Mouse (Mus musculus) intestine, embryonic 16.5 days (tissue): ENCODE measurements at regions not wholly inside any gene's neighbourhood (a gene's known extent, or its start where the extent isn't known, plus 50 kb on each side); places are given as distances from the start of the nearest gene placed in this dataset.

Source experiments
- ATAC-seq: fragments of 200-750 bp; cut with Nextera tagmentation; 2 replicates; pipeline ENCODE4 v1.8.0; 2017; ENCODE audit warnings: moderate TSS enrichment, moderate library complexity
- H3K27ac ChIP-seq: fragments of 300-500 bp; sonication (generic); 2 replicates; pipeline ENCODE4 v1.5.1; 2014; ENCODE audit warnings: mild to moderate bottlenecking, low read length
- H3K27me3 ChIP-seq: fragments of 300-500 bp; sonication (generic); replicated peaks from 2 replicates; pipeline ENCODE4 v1.6.1; 2014; ENCODE audit warnings: low read length, control low read depth, mixed read lengths; ENCODE audit not compliant: control insufficient read depth, insufficient read depth
- H3K36me3 ChIP-seq: fragments of 300-500 bp; sonication (generic); 2 replicates; pipeline ENCODE4 v1.6.1; 2014; ENCODE audit warnings: low read length, control low read depth; ENCODE audit not compliant: control insufficient read depth, insufficient read depth
- H3K4me1 ChIP-seq: fragments of 300-500 bp; sonication (generic); 2 replicates; pipeline ENCODE4 v1.6.1; 2014; ENCODE audit warnings: low read length, control low read depth, mixed read lengths; ENCODE audit not compliant: control insufficient read depth, insufficient read depth
- H3K4me2 ChIP-seq: fragments of 300-500 bp; sonication (generic); 2 replicates; pipeline ENCODE4 v1.6.1; 2014; ENCODE audit warnings: low read depth, low read length, control low read depth
- H3K4me3 ChIP-seq: fragments of 300-500 bp; sonication (generic); 2 replicates; pipeline ENCODE4 v1.5.1; 2014; ENCODE audit warnings: mild to moderate bottlenecking, low read length
- H3K9ac ChIP-seq: fragments of 300-500 bp; sonication (generic); 2 replicates; pipeline ENCODE4 v1.6.1; 2014; ENCODE audit warnings: low read depth, low read length
- H3K9me3 ChIP-seq: fragments of 300-500 bp; sonication (generic); 2 replicates; pipeline ENCODE4 v1.6.1; 2016; ENCODE audit warnings: low read length, control low read depth; ENCODE audit not compliant: control insufficient read depth
- WGBS: fragments of 180-500 bp; shearing (Covaris S2); extraction: QIAGEN DNeasy Blood & Tissue Kit; methylation state at CpG from one replicate; pipeline ENCODE4 v1.1.7; 2014; 5-methylcytosine and 5-hydroxymethylcytosine counted together

DNA sequence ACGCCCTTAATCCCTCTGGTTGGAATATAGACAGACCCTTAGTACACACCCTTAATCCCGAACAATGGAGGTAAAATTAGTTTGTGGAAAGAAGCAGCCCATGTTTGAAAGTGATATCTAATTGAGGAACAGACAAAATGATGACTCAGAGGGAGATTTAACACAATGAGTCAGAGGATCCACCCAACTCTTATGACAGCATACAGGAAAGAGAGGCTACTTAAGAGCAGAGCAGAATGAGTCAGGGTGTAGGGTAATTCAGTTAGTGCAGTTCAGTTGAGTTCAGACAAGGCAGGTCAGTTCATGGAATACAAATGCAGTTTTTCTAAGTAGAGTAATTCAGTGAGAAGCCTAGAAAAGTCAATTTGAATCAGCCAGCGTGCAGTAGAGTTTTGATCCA is 382.6 kb downstream of the Fat4 start:
- ATAC-seq: no peak
- Histone ChIP-seq H3K4me1 (no peaks in the 10 kb centered on the region), H3K9ac (no peak overlapping the region), H3K9me3 (no peaks in the 10 kb centered on the region), H3K4me3 (no peak overlapping the region), H3K27ac (no peak overlapping the region), H3K36me3 (no peaks in the 10 kb centered on the region), H3K4me2 (no peak overlapping the region), H3K27me3 (no peaks in the 10 kb centered on the region)
- 90% methylated on average over 3 of the region's 3 CpGs for WGBS

DNA sequence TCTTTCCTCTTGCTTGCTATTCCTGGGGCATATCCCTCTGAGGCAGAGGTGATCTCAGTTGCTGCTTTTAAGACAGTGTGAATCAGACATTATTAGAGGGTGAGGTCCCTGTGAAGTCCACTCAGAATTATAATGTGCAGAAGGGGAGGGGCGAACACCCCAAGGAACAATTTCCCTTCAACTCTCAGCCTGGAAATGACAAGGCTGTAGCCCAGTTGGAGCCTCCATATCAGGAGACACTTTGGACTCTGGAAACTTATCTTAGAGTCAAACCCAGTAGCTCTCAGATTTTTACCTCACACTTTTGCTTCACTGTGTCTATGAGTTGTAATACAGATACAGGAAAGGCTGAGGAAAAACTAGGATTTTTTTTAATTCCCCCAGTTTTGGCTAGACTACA is 385.9 kb downstream of the Fat4 start:
- H3K9me3 ChIP-seq: no peaks in the 10 kb centered on the region
- WGBS: 91% methylated on average over 1 of the region's 1 CpGs
- no peaks in the 10 kb centered on the region for H3K27me3 ChIP-seq
- H3K36me3 ChIP-seq: no peaks in the 10 kb centered on the region
- H3K4me1 ChIP-seq: no peaks in the 10 kb centered on the region
- peak; percentile 87 for ATAC-seq
- no peak overlapping the region for H3K9ac ChIP-seq
- H3K4me2 ChIP-seq: no peak overlapping the region
- H3K4me3 ChIP-seq: no peak overlapping the region
- H3K27ac ChIP-seq: no peak overlapping the region

DNA sequence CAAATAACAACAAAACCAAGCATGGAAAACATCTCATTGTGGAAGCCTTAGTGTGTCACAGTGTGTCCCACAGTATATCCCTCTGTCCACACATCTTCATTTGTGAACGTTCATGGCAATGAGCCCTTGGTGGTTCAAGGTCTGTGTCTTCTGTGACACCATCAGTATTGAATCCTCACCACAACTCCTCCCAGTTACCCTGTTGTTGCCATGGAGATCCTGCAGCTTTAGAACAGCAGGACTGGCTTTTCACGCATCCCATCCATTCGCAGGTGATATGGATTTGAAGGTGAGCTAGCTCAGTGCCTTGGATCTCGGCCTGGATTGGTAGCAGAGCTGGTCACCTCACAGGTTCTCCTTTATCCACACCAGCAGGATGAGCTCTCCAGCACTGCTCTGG is 390.2 kb downstream of the Fat4 start:
- 85% methylated on average over 4 of the region's 4 CpGs for WGBS

DNA sequence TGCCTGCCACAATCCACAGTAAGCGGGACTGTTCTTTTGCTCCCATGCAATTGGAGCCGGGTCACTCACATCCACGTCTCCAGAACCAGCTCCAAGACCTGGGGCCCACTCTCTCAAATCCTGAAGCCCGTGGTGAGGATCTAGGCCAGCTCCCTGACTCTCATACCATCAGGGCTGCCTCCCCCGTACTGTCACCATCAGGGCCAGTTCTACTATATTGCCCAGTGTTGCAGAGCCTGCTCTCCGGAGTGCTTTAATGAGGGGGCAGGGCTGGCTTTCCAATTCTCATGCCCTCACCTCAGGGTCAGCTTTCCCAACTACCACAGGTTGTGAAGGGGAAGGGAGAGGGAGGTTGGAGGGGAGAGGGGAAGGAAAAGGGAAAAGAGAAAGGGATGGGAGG is 390.6 kb downstream of the Fat4 start:
- Histone ChIP-seq H3K36me3 (no peaks in the 10 kb centered on the region), H3K4me2 (no peak overlapping the region), H3K9ac (no peak overlapping the region), H3K4me1 (no peaks in the 10 kb centered on the region), H3K4me3 (no peak overlapping the region), H3K9me3 (no peaks in the 10 kb centered on the region), H3K27me3 (no peaks in the 10 kb centered on the region), H3K27ac (no peak overlapping the region)
- ATAC-seq: no peak
- 80% methylated on average over 6 of the region's 6 CpGs for WGBS

More for the DNA sequence above, 390.2 kb downstream of the Fat4 start:
- no peak overlapping the region for H3K27ac ChIP-seq
- H3K9me3 ChIP-seq: no peaks in the 10 kb centered on the region
- no peak overlapping the region for H3K9ac ChIP-seq
- no peak overlapping the region for H3K4me2 ChIP-seq
- H3K27me3 ChIP-seq: no peaks in the 10 kb centered on the region
- no peak overlapping the region for H3K4me3 ChIP-seq
- no peaks in the 10 kb centered on the region for H3K4me1 ChIP-seq
- ATAC-seq: no peak
- H3K36me3 ChIP-seq: no peaks in the 10 kb centered on the region

DNA sequence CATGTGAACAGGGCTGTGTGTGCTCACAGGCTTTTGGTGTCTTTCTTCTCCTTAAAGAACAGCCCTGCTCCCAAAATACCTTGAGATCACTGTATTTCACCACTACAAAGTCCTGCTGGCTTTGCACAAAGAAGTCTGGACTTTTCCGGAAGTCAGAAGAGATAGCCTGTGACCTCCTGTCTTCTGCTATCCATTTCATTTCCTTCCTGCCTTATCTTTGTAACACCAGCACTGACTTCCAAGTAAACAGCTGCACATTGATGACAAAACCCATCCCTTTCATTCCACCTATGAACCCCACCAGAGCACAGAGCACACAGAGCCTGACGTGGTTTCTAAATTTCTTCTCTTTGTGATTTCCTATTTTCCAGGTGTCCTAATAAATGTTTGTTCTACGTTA is 408.5 kb downstream of the Fat4 start:
- no peak overlapping the region for H3K9ac ChIP-seq
- H3K36me3 ChIP-seq: no peaks in the 10 kb centered on the region
- H3K27me3 ChIP-seq: no peaks in the 10 kb centered on the region
- no peaks in the 10 kb centered on the region for H3K9me3 ChIP-seq
- H3K4me1 ChIP-seq: no peaks in the 10 kb centered on the region
- no peak overlapping the region for H3K4me3 ChIP-seq
- ATAC-seq: no peak
- no peak overlapping the region for H3K4me2 ChIP-seq
- no peak overlapping the region for H3K27ac ChIP-seq
- WGBS: 65% methylated on average over 3 of the region's 3 CpGs

DNA sequence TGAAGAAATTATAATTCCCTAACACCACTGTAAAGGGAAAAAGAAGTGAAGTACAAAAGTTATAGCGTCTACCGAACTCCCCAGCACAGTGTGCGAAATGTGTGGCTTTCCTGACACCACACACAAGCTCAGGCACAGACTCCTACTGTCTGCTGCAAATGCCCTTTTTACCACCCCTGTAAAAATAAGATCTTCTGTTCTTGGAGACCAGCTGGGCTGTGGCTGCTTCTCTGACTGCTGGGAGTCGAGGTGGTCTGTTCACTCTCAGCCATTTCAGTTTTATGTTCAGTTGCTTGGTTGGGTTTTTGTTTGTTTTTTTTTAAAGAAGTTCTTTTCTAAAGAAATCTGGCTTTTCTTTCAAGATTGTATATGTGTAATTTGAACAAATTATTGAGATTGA is 409.5 kb downstream of the Fat4 start:
- no peaks in the 10 kb centered on the region for H3K4me1 ChIP-seq
- H3K9me3 ChIP-seq: no peaks in the 10 kb centered on the region
- H3K27ac ChIP-seq: no peak overlapping the region
- no peak overlapping the region for H3K4me2 ChIP-seq
- no peaks in the 10 kb centered on the region for H3K36me3 ChIP-seq
- 68% methylated on average over 4 of the region's 4 CpGs for WGBS
- no peaks in the 10 kb centered on the region for H3K27me3 ChIP-seq
- ATAC-seq: no peak
- no peak overlapping the region for H3K4me3 ChIP-seq
- no peak overlapping the region for H3K9ac ChIP-seq

DNA sequence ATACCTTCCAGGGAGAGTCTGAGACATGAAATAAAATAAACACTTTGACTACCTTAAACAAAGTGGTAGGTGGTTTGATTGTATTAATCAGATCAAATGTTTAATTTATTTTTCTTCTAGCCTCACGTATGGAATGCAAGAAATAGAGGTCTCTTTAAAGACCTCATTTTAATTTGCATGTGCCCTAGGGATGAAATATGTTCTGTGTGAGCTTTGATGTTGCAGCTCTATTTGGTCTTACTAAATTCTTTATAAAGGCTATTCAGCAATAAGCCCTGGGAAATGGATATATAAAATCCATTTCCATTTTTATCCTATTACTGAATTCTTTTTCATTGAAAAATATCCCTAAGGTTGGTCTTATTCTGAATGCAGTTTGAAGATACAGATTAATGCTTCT is 422.7 kb downstream of the Fat4 start:
- WGBS: 47% methylated on average over 1 of the region's 1 CpGs
- Histone ChIP-seq H3K4me3 (no peak overlapping the region), H3K4me1 (no peaks in the 10 kb centered on the region), H3K36me3 (no peaks in the 10 kb centered on the region), H3K9ac (no peak overlapping the region), H3K4me2 (no peak overlapping the region), H3K27ac (no peak overlapping the region), H3K27me3 (no peaks in the 10 kb centered on the region), H3K9me3 (no peaks in the 10 kb centered on the region)
- ATAC-seq: no peak

DNA sequence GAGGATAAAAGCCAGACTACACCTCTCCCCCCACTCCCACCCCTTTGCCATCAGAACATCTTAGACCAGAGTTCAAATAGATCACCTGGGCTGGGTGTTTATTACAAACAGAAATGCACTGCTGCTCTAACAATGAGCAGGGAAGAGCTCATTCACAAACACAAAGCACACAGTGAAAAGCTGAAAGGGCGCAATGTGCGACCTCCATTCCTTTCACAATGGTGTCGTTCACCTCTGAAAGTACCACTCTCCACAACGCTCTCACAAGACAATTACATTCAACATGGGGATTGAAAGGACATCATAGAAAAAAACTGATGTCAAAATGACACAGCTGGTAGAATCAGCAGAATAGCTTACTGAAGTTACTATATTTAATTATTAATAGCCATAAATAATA is 426.8 kb downstream of the Fat4 start:
- H3K4me1 ChIP-seq: no peaks in the 10 kb centered on the region

DNA sequence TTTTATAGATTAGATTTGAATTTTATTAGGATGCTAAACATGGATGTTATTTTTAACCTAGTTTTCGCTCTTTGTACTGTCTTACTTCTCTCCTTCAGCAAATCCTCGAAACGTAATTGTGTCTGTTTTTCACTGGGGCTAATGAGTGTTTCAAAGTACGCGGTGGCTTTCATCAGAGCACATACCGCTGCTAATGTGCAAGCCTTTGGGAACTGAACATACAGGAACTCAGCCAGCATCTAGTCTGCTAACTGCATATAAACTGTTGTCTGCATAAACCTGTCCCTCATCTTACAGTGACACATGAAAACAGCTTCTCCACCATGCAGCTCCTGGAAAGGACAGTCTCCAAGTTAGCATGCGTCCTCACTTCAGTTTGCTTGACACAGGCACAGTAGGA is 434.1 kb downstream of the Fat4 start:
- 63% methylated on average over 7 of the region's 7 CpGs for WGBS
- Histone ChIP-seq H3K27ac (no peak overlapping the region), H3K9me3 (no peaks in the 10 kb centered on the region), H3K4me1 (no peaks in the 10 kb centered on the region), H3K27me3 (no peaks in the 10 kb centered on the region), H3K36me3 (no peaks in the 10 kb centered on the region), H3K4me3 (no peak overlapping the region), H3K9ac (no peak overlapping the region), H3K4me2 (no peak overlapping the region)
- no peak for ATAC-seq

More for the DNA sequence above, 426.8 kb downstream of the Fat4 start:
- WGBS: 73% methylated on average over 4 of the region's 4 CpGs
- Histone ChIP-seq H3K9ac (no peak overlapping the region), H3K9me3 (no peaks in the 10 kb centered on the region), H3K4me3 (no peak overlapping the region), H3K4me2 (no peak overlapping the region), H3K27me3 (no peaks in the 10 kb centered on the region), H3K36me3 (no peaks in the 10 kb centered on the region), H3K27ac (no peak overlapping the region)
- ATAC-seq: no peak

DNA sequence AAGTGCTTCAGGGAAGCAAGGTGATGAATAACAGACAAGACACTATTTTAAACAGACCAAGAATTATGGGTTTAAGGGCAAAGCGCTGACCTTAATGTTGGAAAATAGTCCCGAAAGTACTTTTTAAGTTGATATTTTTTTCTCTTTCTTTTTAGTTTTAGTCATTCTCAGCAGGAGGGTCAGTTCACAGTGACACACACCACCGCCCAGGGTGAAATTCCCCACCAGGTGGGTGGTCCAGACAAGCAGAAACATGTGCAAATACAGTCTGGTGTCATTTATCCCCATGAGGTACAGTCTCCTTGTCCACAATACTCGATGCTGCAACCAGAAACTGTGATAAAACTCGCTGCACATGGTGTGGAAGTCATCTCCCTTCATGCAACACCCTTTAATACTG is 435.5 kb downstream of the Fat4 start:
- Histone ChIP-seq H3K4me1 (no peaks in the 10 kb centered on the region), H3K4me3 (no peak overlapping the region), H3K4me2 (no peak overlapping the region), H3K9me3 (no peaks in the 10 kb centered on the region), H3K27ac (no peak overlapping the region), H3K9ac (no peak overlapping the region), H3K27me3 (no peaks in the 10 kb centered on the region), H3K36me3 (no peaks in the 10 kb centered on the region)
- WGBS: 48% methylated on average over 5 of the region's 5 CpGs
- no peak for ATAC-seq
